Mouse (Mus musculus) MEL-GATA-1-ER (cell line): ENCODE measurements around the gene Larp4.

Experiments used
- DNase-seq: peaks from one replicate; pipeline ENCODE4 v3.0.0-alpha.2; 2012; ENCODE audit warnings: low read depth; ENCODE audit errors: extremely low read depth

Gene Larp4

GRCm38 (mm10) chr15:100057698-100058097 lies 87.8 kb downstream of the Larp4 start:
- DNase-seq: no peak

GRCm38 (mm10) chr15:100058143-100058542 lies 88.3 kb downstream of the Larp4 start:
- no peak for DNase-seq

- no peak for DNase-seq
Measured at GRCm38 (mm10) chr15:100058912-100059311, 89.0 kb downstream of the Larp4 start.

- no peak for DNase-seq
Measured at GRCm38 (mm10) chr15:100059626-100060311, 89.9 kb downstream of the Larp4 start.

- no peak for DNase-seq
Measured at GRCm38 (mm10) chr15:100060513-100061140, 90.8 kb downstream of the Larp4 start.

GRCm38 (mm10) chr15:100061377-100061776 lies 91.5 kb downstream of the Larp4 start:
- no peak for DNase-seq

- DNase-seq: no peak
Measured at GRCm38 (mm10) chr15:100063229-100063773, 93.4 kb downstream of the Larp4 start.
